Mouse (Mus musculus) spleen, adult 12 weeks (tissue): Measurements from ENCODE around the gene Kifc5b.
"Not testable (repeated sequence)": the region's sequence is repeated elsewhere in the genome, so short reads cannot be mapped to it uniquely, and the experiment has no call there.

Experiments
- DNase-seq: peaks from one replicate; pipeline ENCODE4 v3.0.0; 2022; ENCODE audit warnings: low spot score

Gene Kifc5b

DNA sequence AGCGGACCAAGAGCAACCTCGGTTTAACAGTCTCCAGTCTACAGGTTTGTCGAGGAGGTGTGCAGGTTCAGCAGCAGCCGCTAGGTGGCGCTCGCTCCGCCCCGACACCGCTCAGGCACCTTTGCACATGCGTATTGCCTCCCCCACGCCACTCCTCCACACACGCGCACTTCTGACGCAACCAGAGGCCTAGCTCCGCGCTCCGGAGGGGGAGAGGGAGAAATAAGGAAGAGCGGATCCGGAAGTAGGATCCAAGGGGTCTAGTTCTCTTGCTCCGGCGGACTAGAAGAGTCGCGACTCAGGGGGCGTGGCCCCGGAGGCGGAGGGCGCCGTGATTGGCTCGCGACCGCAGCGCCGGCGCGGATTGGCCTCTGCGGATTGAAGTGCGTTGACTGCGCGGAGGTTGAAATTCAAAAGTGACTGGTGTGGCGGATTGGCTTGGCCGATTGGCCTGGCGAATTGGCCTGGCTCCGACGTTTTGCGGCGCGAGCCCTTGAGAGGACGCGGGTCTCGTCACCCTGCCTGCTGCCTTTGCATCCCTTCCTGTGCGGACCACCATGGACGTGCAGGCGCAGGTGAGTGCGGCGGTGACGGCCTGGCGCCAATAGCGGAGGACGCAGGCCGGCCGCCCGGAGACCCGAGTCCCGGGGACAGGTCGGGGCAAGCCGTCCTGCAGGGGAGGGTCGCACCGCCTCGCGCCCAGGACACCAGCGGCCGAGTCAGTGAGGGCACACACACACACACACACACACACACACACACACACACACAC is at the start of gene Kifc5b:
Kifc5b (plus strand) TSS at position 381 of the 772 bp plus-strand sequence.
- peak; percentile 98 for DNase-seq

DNA sequence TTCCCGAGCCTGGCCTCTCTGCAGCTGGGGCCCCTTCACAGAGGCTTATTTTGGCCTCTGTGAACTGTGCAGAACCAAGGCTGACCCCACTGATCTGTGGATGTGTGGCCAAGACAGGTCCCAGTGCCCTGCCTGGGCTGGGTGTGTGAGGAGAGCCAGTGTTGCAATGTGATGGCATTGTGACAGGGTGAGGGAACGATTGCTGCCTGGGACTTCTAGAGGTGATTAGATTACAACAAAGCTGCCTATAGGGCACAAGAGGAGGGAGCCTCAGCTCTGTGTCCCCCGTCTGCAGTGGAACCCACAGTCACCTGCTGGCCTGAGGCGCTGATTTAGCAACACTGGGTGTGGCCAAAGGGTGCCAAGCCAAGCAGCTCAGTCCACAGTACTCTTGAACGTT is 48.1 kb upstream of the Kifc5b start:
- no peak for DNase-seq

DNA sequence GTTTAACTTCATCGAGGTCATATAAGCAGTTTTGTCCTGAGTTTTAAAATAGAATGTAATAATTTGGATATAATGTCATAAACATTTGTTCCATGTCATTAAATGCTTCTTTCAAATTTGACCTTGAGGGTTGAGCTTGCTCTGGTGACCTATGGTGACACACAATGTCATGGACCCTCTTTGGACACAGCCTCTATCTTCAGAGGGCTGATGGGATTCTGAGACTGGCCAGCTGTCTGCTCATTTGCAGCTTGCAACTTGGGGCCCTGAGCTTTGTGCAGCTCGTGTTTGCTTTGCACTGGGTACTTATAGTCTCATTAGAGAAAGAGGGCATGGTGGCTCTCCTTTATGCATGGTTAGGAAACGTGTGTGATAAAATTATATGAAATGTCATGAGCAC is 44.0 kb upstream of the Kifc5b start:
- DNase-seq, result no peak

DNA sequence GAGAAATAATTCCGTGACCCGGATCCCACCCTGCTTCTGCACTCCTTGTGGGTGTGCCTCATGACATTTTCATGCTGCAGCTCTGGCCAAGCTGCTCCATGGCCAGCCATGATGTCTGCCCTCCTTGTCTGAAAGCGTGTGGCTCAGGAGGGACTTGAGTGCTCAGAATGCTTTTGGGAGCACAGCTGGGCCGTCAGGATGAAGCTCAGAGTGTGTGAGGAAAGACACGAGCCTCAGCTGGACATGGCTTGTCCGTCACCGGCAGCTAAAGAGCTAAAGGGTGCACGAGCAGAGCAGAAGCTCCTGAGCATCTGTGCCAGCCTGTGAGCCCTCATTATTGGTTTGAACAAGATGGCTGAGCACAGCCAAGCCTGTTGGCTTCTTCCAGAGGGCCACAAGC is 43.4 kb upstream of the Kifc5b start:
- DNase-seq, result no peak

DNA sequence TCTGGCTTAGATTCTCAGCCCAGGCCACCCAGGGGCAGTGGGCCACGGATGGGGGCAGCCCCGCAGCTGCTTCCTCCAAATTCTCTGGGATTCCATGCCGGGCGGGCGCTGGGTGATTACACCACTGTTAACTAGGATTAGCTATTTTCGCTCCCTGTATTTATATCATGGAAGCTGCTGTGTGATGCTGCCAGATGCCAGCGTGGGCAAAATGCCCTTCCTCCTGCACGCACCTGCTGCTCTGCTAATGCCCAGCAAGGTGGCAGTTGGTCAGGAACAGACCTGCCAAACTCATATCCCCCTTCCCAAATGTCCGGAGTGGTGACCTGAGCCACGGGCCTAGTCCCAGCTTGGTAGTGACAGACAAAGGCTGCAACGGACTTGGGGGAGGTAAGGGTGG is 42.3 kb upstream of the Kifc5b start:
- DNase-seq, result no peak

DNA sequence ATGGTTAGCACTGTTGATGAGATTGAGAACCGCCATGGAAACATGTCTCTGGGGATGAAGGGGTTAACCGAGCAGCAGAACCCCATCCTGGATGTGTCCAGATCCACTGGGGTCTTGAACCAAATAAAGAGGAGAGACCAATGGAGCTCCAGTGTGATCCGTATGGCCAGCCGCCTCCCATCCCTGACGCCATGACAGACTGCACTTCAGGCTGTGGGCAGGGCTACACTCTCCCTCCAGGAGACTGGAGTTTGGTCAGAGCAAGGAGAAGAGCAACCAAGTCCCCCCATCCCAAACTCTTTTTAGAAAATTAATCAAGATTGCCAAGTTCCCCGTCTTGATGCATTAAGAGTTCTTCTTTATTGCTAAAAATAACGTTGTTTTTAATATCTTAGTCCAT is 39.0 kb upstream of the Kifc5b start:
- DNase-seq, result no peak

DNA sequence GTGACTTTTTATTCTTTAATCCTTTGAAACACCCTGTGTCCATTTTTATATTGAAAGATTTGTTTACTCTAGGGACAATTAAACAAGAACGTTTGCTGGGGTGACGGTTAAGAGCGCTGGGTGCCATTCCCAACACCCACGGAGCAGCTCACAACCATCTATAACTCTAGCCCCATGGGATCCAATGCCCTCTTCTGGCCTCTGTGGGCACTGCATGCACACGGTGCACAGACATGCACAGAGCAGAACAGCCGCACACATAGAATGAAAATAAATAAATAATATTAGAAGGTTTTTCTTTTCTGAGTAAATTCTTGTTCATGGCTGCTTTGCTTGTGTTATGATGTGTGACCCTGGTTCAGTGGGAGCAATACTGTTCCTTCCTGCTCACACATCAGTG is 37.7 kb upstream of the Kifc5b start:
- DNase-seq, result no peak

DNA sequence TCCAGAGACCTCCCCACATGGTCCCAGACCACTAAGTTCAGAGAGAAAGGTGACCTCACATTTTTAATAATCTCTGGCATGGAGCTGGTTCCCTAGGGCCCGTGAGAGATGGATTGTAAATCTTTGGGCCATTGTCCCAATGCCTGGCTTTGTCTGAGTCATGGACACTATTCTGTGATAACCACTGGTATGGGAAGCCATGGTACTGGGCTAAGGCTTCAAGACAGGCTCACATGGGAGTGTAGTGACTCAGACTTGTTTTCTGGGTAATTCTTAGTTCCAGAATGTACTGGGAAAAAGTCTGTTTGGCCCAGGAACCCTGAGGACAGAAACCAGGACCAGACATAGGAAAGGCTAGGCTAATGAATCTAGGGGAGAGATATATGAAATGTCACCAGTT is 34.2 kb upstream of the Kifc5b start:
- no peak for DNase-seq

DNA sequence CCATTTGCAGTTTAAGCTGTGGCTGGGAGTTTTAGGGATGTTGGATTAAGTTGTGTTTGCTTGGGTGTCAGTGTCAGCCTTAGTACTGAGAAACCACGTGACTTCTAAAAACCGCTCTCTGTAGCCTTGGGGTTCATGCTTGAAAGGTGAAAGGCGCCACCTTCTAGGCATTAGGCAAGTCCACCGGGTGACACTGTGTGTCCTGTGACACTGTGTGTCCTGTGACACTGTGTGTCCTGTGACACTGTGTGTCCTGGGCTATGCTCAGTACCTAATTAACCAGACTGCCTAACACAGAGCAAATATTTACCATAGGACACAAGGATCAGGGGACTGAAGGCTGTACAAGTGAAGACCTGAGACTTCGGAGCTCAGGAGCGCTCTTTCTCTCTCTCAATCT is 33.3 kb upstream of the Kifc5b start:
- DNase-seq, result no peak

DNA sequence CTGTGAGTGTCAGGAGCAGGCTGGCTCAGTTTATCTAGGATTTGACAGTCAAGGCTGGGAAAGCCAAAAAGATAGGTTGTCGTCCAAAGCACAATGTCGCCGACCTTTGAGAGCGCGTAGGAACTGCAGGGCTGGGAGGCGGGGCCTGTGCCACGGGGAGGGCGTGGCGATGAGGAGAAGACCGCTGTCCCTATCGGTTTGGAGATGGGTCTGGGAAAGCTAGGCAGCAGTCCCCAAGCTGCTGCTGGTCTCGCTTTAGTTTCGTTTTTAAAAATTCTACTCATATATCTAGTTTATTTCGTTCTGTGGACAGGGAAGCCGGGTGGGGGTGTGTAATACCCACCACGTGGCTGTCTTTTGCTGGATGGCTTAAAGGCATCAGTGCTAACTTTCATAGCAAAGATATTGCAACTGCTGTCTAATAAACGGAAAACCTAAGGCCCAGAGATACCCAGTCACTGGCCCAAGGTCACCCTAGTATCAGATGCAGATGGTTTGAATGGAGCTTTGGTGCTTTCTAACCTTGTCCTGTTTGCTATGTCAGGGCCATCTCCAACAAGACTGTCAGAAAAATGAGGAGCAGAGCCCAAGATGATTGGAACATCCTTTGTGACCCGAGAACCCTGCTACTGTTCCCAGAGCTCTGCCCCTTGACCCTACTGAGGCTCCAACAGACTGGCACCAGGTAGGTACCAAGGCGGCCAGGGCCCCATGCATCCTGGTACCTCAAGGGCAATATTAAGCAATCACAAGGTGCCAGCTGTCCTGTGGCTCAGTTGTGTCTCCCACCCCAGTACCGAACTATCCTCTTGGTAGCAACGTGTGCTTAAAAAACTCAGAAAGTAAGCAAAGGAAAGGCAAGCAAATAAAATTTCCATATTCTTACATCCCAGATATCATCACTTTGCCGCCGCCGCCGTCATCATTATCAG is 31.6 kb upstream of the Kifc5b start:
- peak; percentile 80 for DNase-seq

DNA sequence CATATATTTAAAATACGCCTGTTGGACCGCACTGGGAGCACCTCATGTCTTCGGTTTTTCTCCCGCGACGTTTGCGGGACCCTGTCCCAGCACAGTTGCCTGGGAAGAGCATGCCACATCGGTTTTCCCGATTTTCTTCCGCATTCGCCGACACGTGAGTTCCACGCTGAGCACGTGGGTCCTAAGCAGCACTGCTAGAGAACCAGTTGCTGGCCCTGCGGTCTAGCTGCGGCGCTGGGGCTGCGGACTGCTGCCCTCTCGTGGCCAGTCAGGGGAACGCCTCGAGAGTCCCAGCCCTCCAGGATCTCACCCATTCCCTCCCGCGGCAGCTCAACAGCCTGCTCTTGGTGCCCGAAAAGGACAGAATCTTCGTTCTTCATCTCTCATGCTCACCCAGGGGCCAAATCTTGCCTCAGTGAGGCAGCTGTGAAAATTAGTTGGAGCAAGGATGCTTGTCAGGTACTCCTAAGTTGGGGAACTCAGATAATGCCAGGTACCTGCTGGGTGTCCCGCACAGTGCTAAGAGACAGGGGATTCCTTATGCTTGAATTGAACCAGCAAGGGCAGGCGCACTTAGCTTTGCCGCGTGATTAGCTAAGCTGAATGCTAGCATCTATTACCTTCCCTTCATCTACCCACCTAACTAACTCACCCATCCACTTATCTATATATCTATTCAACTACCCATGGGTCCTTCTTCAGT is 30.7 kb upstream of the Kifc5b start:
- DNase-seq, result peak; percentile 75

DNA sequence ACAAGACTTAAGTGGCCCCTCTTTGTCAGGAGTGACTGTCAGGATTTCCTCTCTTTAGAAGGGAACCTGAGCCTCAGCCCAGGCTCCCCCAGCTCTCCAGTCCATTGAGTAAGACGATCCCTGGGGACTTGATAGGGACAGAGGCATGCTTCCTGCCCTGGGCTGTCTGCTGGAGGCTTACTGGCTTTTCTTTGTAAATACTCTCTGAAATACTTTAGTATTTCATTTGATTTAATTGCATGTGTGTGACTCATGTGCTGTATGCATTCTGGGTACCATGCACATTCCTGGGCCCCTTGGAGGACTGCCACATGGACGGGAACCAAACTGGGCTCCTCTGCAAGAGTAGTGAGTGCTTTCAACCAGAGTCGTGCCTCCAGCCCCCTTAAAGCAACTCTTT is 29.0 kb upstream of the Kifc5b start:
- DNase-seq, result no peak

DNA sequence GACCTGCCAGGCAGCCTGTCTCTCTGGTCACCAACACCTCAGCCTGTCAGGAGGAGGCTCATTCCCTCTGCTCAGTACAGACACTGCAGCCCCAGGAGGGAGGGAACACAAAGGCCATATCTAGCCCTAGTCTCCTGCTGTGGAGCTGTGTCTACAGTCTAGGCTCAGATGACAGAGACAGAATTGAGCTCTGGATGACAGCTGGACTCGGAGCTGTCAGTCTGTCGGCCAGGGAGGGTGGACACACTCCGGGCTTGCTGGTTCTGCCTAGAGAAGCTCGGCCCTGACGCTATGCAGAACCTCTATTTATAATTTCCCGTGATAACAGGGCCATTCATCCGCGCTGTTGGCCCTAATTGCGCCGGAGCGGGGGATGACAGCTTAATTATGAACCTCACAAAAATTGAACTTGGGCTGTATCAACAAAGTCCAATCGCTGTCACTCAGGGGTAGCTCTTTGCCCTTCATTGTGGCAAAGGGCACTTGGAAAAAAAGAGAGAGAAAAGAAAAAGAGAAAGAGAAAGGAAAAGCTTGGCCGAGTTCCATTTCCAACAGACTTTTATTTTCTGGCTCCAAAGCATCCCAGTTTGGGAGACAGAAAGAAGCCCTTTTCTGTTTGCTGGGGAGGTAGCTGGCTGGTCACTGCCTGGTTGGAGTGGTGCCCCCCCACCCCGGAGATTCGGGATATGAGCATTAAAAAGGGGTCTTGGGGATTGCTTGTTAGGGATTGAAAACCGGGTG is 24.1 kb upstream of the Kifc5b start:
- no peak for DNase-seq

DNA sequence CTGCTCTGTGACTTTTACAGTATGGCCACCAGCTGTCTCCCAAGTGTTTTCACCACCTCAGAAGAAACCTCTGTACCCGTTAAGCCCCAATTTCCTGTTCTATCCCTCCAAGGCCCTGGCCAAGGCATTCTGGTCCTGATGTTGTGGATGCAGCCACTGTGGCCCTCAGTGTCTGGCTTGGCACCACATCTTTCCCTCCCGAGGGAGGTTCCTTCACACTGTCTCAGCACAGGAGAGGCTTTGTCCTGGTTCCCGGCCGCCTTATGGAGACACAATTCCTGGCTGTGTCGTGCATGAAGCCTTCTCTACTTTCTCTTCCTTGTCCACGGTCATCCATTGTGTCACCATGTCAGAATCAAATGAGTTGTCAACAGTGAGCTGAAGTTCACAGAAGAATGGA is 23.4 kb upstream of the Kifc5b start:
- DNase-seq, result no peak

DNA sequence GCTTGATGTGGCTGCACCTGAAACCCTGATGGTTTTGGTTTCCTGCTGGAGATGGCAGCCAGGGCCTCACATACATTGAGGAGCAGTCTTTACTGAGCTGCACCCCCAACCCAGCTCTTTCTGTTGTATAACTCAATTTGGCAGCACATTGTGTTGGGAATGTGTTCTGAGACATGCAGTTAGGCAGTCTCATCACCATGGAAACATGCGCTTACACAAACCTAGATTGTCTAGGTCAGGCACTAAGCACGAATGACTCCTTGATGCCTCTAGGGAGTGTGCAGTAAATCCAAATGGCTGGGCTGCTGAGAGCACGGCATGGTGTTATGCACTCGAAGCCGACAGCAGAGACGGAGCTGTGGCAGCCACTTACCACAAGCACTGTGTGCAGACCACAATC is 22.5 kb upstream of the Kifc5b start:
- no peak for DNase-seq

DNA sequence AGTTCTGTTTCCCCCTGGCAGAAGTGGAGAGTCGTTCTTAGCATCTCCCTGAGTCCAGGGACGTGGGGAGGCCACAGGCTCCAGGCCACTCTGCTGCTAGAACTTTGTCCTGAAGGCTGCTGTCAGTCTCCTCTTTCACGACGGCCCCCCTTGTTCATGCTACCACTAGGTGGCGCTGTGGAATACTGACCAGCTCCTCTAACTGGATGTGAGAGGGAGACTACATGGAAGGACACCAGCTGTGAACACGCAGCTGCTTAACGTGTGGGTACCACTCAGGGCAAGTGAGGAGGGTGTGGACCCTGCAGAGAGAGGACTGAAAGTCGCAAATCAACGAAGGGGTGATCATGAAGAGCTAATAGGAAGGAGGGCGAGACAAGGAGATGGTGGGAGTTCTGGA is 21.3 kb upstream of the Kifc5b start:
- peak; percentile 56 for DNase-seq

DNA sequence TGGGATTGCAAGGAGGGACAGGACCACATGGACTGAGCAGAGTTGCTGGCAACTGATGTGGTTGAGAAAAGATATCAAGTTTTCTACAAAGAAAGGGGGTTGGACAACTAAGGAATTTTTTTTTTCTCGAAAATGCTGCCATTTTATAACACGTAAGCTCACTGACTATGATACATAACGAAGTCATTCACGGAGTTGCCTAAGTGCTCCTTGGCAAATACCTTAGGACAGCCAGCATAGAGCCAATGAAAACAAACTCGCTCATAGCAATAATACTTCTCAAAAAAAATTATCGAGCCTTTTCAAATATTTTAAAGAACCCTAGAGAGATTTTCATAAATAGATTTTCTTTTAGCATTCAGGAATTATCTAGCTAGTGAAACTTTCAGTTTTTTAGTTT is 16.0 kb upstream of the Kifc5b start:
- no peak for DNase-seq

DNA sequence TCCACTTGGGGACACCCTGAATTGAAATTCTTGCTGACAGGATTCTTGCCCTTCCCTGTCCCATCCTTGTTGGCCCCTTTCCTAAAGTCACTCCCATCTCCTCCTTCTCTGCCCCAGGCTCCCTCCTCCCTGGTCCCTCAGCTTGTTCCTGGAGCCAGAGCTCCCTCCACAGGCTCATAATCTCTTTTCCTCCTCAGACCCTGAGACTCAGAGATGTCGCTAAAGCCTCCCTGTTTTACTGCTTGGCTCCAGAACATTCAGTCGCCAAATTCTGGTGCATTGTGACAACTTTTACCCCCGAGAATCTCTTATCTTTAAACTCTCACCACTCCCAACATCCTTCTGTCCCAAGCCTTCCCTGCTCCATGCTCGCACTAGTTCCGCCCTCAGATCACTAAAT is 12.6 kb upstream of the Kifc5b start:
- no peak for DNase-seq

DNA sequence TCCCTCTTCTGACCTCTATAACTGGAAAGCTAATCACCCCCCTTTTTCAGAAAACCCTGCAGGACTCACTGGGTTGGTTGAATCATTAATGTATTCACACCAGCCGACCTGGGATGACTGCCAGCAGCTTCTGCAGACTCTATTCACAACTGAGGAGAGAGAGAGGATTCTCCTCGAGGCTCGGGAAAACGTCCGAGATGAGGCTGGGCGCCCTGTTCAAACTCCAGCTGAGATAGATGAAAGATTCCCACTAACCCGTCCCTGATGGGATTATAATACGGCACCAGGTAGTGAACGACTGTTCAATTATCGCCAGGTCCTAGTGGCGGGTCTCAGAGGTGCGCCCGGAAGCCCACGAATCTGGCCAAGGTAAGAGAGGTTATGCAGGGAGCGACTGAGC is 9.4 kb upstream of the Kifc5b start:
- DNase-seq, result not testable (repeated sequence)

DNA sequence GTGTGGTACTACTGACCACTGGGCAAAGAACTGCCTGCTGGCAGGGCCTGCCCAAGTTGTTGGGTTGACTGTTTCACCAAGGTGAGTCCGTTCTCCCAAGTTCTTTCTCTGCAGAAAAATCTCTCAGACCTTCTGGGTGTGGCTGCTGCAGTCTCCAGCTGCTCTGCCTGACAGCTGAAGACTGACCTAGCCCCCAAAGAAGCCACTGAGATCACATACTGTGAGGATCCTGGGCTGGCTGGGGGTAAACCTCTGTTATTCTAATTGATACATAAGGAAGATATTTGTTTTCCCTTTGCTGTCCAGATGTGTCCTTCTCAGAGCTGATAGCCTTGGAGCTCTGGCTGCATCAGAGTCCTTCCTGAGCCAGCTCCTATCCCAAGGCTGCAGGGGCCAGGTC is 1.6 kb upstream of the Kifc5b start:
- no peak for DNase-seq

DNA sequence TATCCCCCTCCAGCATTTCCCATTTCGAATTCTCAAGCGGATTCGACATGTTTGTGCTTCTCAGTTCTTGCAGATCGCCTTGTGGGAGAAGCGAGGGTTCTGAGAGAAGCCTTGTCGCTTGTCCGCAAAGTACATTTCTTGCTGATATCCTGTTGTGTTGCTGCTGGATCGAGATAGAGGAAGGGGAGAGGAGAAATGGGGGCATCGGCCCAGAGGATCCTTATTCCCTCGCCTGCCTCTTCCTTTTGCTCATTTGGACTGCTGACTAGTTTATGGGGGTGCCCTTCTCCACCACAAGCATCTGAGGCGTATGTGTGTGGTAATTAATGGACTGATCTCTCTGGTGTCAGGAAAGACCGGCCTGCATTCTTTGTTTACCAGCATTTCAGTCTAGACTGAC is 669 bp downstream of the Kifc5b start:
- not testable (repeated sequence) for DNase-seq

DNA sequence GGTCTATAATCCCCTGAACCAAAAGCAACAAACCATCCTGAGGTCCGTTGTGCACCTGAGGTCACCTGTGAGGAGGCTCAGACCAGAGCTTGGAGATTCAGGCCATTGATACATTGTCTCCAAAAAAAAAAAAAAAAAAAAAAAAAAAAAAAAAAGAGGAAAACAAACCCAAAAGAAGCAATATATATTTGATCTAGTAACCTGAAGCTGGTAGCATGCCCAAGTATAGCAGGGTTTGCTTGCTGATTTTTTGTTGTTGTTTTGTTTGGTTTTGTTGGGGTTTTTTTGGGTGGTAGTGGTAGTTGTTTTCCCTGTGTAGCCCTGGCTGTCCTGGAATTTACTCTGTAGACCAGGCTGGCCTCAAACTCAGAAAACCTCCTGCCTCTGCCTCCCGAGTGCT is 1.5 kb downstream of the Kifc5b start:
- DNase-seq, result no peak
